Mouse (Mus musculus): Measurements from ENCODE around the gene Gm47841.

Gene Gm47841

DNA sequence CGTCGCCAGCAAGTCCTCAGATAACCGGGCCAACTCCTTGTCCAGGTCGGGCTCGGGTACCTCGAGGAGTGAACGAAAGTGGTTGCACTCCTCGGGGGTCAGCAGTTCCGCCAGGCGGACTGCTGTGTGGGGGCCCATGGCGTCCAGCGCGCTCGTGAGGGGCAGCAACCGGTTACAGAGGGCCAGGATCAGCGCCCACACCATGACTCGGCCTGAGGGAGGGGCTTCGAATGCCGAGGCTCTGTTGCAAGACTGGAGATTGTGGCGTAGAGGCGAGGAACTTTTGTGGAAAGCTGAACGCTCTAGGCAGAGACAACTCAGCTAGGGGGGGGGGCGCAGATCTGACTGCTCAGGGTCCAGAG, at the start of gene Gm47841:
Gene Gm47841, minus strand, starts transcription at position 204 of the 362 bp plus-strand sequence.
- no peak for DNase-seq (ENCODE audit: low read depth, low spot score)

- DNase-seq (ENCODE audit: low read depth, low spot score) = no peak
Measured at GRCm38 (mm10) chr15:101095392-101095791, 48.2 kb upstream of the Gm47841 start.

GRCm38 (mm10) chr15:101094979-101095378, 47.8 kb upstream of the Gm47841 start:
- DNase-seq (ENCODE audit: low read depth, low spot score) = no peak

GRCm38 (mm10) chr15:101093988-101094387, 46.8 kb upstream of the Gm47841 start:
- no peak for DNase-seq (ENCODE audit: low read depth, low spot score)

- no peak for DNase-seq (ENCODE audit: low read depth, low spot score)
Measured at GRCm38 (mm10) chr15:101092829-101093648, 45.8 kb upstream of the Gm47841 start.

DNA sequence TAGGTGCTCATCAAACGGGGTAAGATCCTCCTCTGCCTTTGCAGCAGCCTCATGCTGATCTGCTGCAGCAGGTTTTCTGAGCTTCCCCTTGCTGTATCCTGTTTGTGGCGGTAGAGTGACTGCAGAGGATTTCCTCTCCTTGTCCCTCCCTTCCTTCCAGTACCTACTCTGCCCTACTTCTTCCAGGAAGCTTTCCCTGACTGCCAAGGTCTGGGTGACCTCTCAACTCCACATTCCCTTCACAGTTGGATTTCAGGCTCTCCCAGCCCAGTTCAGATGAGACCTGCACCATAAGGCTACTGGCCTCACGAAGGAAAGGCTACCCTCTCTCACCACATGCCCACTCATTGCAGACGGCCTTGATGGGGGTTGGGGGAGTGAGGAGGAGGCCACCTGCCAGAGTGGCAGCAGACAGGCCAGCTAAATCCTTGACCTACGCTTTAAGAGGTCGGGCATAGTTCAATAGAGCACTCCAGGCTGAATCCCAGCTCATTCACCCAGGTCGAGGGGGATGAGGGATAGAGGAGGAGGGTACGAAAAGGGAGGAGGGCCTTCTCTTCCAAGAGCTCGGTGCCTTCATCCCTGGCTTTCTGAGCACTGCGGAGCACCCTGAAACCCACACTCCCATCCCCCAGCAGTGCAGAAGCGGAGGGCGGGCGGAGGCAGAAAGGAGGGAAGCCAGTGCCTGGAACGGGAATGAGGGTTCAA, 45.1 kb upstream of the Gm47841 start:
- DNase-seq (ENCODE audit: low read depth, low spot score) = no peak

GRCm38 (mm10) chr15:101091551-101091950, 44.4 kb upstream of the Gm47841 start:
- DNase-seq (ENCODE audit: low read depth, low spot score) = no peak

DNA sequence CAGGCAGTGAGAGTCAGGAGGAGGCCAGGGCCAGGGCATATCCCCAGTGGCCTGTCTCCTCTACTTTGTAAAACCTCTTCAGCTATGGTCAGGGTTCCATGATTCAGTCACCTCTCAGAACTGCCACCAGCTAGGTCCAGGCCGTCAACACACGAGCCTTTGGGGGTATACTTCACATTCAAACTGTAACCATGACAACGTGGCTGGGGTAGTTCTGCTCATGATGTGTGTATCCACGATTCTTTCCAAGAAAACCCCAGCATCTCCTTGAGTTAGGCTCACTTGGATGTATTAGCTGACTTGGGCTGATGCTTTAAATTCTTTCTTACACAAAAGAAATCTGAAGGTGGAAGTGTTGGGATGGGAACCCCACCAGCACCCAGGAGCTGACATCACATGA, 41.1 kb upstream of the Gm47841 start:
- no peak for DNase-seq (ENCODE audit: low read depth, low spot score)

GRCm38 (mm10) chr15:101086956-101087355, 39.8 kb upstream of the Gm47841 start:
- DNase-seq (ENCODE audit: low read depth, low spot score) = no peak

DNA sequence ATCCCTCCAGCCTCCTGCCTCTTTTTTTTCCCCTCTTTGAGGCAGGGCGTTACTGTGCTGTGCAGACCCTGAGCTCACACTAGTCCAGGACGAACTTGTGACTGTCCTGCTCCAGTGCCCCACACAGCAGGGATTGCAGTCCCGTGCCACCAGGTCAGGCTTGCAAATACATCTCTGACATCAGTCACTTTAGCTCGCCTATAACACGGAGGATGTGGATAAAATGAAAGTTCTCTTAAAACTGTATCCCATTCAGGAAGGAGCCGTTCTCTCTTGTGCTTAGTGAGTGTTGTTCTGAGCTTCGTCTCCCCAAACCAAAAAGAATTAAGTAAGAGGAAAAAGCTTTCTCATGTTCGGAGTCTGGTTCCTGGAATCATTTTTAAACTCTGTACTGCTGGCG, 39.3 kb upstream of the Gm47841 start:
- DNase-seq (ENCODE audit: low read depth, low spot score) = no peak

- no peak for DNase-seq (ENCODE audit: low read depth, low spot score)
Measured at GRCm38 (mm10) chr15:101084499-101084898, 37.3 kb upstream of the Gm47841 start.

- no peak for DNase-seq (ENCODE audit: low read depth, low spot score)
Measured at GRCm38 (mm10) chr15:101082236-101082635, 35.0 kb upstream of the Gm47841 start.

GRCm38 (mm10) chr15:101081035-101081548, 33.9 kb upstream of the Gm47841 start:
- DNase-seq (ENCODE audit: low read depth, low spot score) = no peak

DNA sequence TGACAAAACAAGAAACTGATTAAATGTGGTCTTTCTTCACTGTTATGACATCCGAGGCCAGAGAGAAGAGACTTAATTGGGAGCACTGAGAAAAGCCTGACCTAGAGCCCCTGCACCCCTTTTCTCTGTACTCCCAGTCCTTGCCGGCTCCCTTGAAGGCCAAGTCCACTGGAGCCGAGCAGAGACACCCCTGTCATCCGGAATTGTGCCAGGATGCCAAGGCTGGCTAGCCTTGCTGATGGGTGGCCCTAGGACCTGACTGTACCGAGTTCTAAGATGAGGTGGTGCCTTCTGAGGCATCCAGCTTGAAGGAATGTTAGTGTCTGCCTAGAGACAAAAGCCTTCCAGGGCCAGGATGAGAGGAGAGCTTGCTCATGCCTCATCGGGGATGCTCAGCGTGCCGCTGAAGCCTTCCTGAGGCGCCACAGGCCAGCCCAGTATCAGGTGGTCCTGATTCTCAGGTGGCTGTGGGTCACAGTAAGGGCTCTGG, 32.9 kb upstream of the Gm47841 start:
- DNase-seq (ENCODE audit: low read depth, low spot score) = no peak

- DNase-seq (ENCODE audit: low read depth, low spot score) = no peak
Measured at GRCm38 (mm10) chr15:101078731-101079156, 31.5 kb upstream of the Gm47841 start.

- DNase-seq (ENCODE audit: low read depth, low spot score) = no peak
Measured at GRCm38 (mm10) chr15:101077813-101078730, 30.9 kb upstream of the Gm47841 start, which contains the start of gene Fignl2. Fignl2 (minus strand) TSS chr15:101078567.

DNA sequence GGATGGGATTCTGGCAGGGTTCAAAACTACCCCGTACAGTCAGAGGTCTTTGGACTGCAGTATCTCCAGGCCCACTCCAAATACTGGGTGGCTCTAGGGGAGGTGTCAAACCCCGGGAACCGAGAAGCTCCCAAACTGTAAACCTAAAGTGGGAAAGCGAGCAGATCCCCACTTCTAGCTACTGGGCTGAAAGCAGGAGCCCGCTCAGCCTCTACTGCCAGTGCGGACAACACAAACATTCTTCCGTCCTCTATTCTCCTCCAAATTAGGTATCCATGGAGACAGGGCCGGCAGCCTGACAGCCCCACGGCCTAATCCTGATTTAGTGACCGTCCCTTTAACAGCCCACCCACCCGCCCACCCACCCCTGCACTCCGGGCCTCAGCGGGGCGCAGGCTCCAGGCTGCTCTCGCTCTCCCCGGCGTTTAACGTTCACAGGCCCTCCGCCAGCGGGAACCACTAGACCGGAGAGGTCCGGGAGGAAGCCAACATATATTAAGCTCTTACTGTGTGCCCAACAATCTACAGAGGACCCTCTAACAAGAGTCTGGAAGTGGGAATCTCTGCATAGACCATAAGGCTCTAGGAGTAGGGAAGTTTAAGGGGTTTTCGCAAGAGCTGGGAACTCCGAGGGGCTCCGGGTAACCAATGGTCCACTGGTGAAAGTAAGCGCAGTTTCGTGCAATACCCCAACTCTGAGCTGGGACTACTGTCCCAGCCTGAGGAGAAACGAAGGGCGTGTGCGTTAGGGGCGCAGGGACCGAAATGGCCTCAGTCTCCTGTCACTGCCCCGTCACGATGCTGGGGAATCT, 30.0 kb upstream of the Gm47841 start:
- DNase-seq (ENCODE audit: low read depth, low spot score) = no peak

DNA sequence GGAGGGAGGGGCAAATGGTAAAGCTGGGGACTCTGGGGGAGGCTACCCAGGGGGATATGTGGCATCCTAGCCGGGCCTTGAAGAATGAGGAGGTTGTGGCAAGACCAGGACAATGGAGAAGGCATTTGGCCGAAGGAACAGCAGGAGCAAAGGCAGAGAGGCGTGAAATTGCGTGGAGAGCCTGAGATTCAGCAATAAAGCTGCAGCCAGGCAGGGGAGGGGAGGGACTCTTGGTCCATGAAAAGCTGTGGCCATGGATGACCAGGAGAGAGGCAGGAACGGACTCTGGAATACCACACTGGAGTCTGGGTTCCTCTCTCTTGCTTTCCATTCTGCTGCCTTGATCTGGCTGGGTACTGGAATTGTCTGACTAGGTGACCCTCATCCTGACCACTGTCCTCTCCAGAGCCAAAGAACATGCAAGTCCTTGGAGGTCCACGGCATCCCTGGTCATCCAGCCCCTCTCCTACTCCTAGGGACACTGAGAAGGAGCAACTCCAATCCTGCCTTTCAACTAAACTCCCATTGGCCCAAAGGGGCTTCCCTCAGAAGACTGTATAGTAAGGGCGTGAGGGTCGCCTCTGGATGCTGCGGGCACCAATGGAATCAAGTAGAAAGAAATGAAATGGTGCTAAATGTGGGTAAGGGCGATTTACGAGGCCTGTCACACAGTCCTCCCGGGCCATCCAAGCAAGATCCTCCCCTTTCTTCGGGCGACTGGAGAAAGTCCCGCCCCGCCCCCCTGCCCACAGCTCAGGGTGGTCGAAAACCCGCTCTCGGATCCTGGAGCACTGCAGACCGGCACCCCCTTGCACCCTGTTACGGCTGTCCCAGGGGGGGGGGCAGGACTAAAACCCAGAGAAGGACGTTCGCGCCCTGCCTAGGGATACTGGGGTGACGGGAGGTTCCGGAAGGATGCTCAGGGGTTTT, 29.1 kb upstream of the Gm47841 start:
- DNase-seq (ENCODE audit: low read depth, low spot score) = no peak

GRCm38 (mm10) chr15:101075656-101076055, 28.5 kb upstream of the Gm47841 start:
- no peak for DNase-seq (ENCODE audit: low read depth, low spot score)
